Mouse (Mus musculus) lung, adult 2 months (tissue): ENCODE measurements at regions not wholly inside any gene's neighbourhood (a gene's known extent, or its start where the extent isn't known, plus 50 kb on each side); places are given as distances from the start of the nearest gene placed in this dataset.

Experiments used
- DNase-seq: peaks from one replicate; pipeline ENCODE4 v3.0.0; 2022
- H3K4me1 ChIP-seq: fragments of 200-500 bp; 2 replicates; pipeline ENCODE4 v1.6.1; 2011; ENCODE audit warnings: low read length; ENCODE audit not compliant: control insufficient read depth, insufficient read depth
- H3K4me3 ChIP-seq: fragments of 200-500 bp; replicated peaks from 2 replicates; pipeline ENCODE3; 2011; ENCODE audit warnings: low read depth, mild to moderate bottlenecking, control low read depth, low read length; ENCODE audit errors: extremely low read depth
- CTCF ChIP-seq: fragments of 200-500 bp; IDR thresholded peaks from 2 replicates; pipeline ENCODE4 v1.5.1; 2011; ENCODE audit warnings: mild to moderate bottlenecking, low read length, control low read depth; ENCODE audit not compliant: insufficient read depth
- POLR2A ChIP-seq: fragments of 200-500 bp; IDR thresholded peaks from 2 replicates; pipeline ENCODE4 v1.6.1; 2011; ENCODE audit warnings: low read depth, mild to moderate bottlenecking, control low read depth, low read length, borderline replicate concordance; ENCODE audit errors: extremely low read depth
- WGBS: fragments of 180-500 bp; shearing (Covaris S2); methylation state at CpG from one replicate; pipeline ENCODE4 v1.1.7; 2018; 5-methylcytosine and 5-hydroxymethylcytosine counted together

DNA sequence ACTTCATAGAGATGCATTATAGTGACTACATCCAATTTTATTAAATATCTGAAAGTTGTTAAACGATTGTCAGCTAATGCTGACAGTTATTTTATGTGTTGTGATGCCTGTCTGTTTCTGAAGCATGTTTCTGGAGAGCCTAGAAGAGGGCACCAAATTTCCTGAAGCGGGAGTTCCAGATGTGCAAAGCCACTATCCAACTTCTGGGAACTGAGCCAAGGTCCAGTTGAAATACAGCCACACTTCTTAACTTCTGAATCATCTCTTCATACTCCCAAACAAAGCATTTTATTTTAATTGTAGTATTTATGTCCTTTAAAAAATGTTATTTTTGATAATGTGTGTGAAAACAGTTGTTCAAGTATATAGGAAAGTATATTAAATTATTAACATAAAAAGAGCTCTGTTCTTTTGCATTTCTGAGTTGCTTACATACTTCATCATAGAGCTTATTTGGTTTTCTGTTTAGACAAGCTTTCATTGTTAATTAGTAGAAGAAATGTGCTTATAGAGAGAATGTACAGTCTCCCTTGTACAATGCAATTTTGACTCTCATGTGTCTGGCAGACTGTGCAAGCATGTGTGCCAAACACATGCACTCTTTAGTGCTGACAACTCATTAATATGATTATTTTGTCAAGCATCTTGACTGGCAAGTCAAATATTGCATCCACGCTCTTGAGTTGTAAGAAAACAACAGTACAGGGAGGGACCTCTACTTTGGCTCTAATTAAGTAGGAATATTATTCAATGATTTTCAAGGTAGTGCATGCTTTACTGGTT lies 787.7 kb upstream of the Adgrl4 start:
- no peaks in the 10 kb centered on the region for H3K4me1 ChIP-seq
- DNase-seq = no peak

DNA sequence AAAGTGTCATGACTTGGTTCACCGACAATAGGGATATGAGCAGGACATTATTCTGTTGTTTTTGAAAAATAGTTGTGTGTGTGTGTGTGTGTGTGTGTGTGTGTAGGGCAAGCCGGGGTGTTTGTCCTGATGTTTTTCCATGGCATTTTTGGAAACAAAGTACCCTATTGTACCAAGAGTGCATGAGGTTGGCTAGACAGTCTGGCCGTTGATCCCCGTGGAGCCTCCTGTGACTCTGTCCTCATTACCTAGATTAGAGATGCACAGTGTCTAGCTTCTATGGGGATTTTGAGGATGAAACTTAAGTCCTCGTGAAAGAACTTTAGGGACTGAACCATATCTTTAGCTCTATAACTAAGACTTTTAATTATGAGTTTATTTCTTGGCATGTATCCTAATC lies 741.9 kb upstream of the Adgrl4 start:
- Histone ChIP-seq H3K4me1 (no peaks in the 10 kb centered on the region; the same call in 1 of the 2 replicates), H3K4me3 (no peak overlapping the region)
- no peak for TF ChIP-seq CTCF
- no peak for TF ChIP-seq POLR2A
- DNase-seq = no peak
- 61% methylated on average over 5 of the region's 5 CpGs for WGBS

More for the DNA sequence above, 787.7 kb upstream of the Adgrl4 start:
- TF ChIP-seq POLR2A (no peak), CTCF (no peak)
- H3K4me3 ChIP-seq = no peak overlapping the region
- 45% methylated on average over 3 of the region's 3 CpGs for WGBS

DNA sequence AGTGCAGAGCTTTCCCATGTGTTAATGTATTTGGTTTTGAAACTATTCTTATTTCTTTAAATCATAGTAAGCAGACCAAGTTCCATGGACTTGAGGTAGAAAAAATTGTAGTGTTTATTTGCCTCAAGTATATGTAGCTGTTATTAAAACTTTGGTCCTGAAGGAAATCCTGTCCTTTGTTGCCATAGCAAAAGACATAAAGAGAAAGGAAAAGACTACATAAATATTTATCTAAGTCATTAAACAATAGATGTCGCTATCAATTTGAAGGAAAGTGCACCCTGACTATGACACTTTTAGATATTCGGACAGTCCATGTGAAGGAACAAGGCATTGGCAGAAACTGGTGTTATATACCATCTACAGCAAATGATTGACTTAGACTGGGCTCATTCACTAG lies 737.7 kb upstream of the Adgrl4 start:
- 35% methylated on average over 2 of the region's 2 CpGs for WGBS
- Histone ChIP-seq H3K4me1 (no peaks in the 10 kb centered on the region; the same call in none of the 2 replicates), H3K4me3 (no peak overlapping the region)
- TF ChIP-seq CTCF (no peak), POLR2A (no peak)
- no peak for DNase-seq
